Mouse (Mus musculus) left cerebral cortex, postnatal 10 days (tissue): ENCODE data around the gene Gm13199. TPM values are rescaled to one million over a fixed set of nuclear protein-coding genes. Genes with fewer than 3 reads are reported as not detected.

ENCODE experiments used
- DNase-seq, 2 experiments: peaks; one replicate each; pipeline ENCODE4 v3.0.0; 2021 to 2022; ENCODE audit warnings: low spot score in 2 of 2, mixed read lengths in 1 of 2; ENCODE audit errors: extremely low spot score in 1 of 2
- intact Hi-C: fragments of 180-260 bp; cut with DNase I; formaldehyde crosslinking; loops from one replicate; pipeline ENCODE4 v1.15.1; 2025
- total RNA-seq, 2 experiments: library from RNA; stranded (reverse); gene quantifications; 2 replicates each; pipeline ENCODE4 v1.2.3; 2021

The Gm13199 gene
- total RNA-seq, 2 experiments from 2014 or later = 0.49 to 0.67 TPM

DNA sequence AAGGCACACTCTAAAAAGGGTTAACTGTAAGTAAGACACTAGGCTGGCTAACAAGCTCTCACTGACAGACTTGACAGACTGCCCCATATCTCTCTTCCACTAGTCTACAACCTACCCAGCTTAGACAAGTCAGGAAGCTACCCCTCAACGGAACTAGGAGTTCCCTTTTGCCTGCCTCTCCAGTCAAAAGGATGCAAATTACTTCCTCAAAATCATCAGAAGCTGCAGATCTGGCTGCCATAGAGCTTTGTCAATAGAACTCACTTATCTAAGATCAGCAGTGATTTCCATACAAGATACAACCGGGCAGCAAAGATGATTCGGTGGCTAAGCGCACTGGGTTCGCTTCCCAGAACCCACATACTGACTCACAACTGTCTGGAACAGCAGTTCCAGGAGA is 38.0 kb downstream of the Gm13199 start:
- intact Hi-C loops = no loop called here

GRCm38 (mm10) chr2:5824213-5824612 is 38.5 kb downstream of the Gm13199 start:
- intact Hi-C loops = no loop called here
- no peak for DNase-seq

More for the DNA sequence above, 38.0 kb downstream of the Gm13199 start:
- no peak for DNase-seq

DNA sequence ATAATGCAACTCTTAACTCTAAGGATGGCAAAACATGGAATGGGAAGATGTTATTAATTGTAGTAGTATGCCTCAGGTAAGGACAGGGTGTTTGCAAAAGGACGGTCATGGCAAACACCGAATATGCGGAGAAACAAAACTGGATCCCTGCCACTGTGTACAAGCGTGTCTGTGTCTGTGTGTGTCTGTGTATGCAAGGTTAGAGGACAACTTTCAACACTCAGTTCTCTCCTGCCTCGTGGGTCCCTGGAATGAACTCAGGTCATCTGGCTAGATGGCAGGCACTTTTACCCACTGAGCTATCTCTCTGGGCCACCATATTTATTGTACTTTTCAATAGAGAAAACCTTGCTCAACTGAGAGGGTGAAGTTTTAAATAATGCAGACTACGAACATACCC is 40.3 kb downstream of the Gm13199 start:
- intact Hi-C loops = no loop called here
- DNase-seq = no peak

GRCm38 (mm10) chr2:5821264-5821663 is 41.5 kb downstream of the Gm13199 start:
- no peak for DNase-seq
- intact Hi-C loops = no loop called here

Other genes starting within 250 kb of the Gm13199 start
- gene Camk1d, start 148.4 kb downstream of the Gm13199 start, total RNA-seq = 100 to 1,000 TPM in 1 of 2 experiments, 10 to 100 TPM in 1; 99.2 to 101 TPM
- 10 to 100 TPM; 16.3 to 19.3 TPM for gene Nudt5, start 17.9 kb downstream of the Gm13199 start, total RNA-seq
- gene Cdc123, start 17.8 kb downstream of the Gm13199 start, total RNA-seq = 100 to 1,000 TPM; 119 to 123 TPM
- 100 to 1,000 TPM; 118 to 119 TPM for gene Sec61a2, start 32.5 kb upstream of the Gm13199 start, total RNA-seq
- gene Dhtkd1, start 79.9 kb upstream of the Gm13199 start, total RNA-seq = 1 to 10 TPM; 8.0 to 9.2 TPM
- 10 to 100 TPM; 15.8 to 17.6 TPM for gene Upf2, start 88.5 kb upstream of the Gm13199 start, total RNA-seq